Mouse (Mus musculus): ENCODE data around the gene Rrbp1.

DNA sequence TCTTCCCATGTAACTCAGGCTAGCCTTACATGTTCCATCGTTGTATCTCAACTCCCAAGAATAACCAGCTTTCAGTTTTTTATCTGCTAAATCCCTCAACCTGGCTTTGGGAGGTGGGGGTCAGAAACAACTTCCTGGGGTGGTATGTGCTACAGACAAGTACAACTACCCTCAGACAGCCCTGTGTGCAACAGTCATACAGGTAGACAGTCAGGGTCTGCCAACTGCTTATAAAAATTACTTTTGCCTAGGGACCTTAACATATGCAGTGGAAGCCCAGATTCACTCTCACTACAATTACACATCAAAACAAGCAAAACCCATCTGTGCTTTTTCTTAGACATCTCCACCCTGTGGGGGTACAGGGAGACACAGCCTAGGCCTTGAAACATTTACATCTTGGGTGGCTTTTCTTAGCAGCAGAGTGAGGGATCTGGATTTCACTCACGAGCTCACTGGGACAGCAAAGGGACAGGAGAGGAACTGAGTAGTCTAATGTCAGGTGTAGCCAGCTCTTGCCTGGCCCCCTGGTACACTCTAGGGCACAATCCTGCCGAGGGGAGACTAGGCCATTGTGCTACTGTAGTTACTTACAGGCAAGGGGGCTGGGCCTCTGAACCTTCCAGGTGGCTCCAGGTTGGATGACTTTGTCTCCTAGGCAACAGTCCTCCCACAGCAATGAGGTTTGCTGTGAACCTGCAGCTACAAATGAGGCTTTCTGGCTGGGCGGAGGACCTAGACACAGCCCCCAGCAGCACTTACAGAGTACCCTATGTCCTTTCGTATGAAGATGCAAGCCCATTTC, 34.9 kb upstream of the Rrbp1 start:
- TF ChIP-seq CTCF (IDR thresholded peaks at IDR 0.05) (no peak), EP300 (IDR thresholded peaks at IDR 0.05) (no peak)
